Mouse (Mus musculus) hindbrain, embryonic 16.5 days (tissue): ENCODE data around the gene Cd83. TPM values are rescaled to one million over a fixed set of nuclear protein-coding genes. Genes with fewer than 3 reads are reported as not detected.

Experiments used
- ATAC-seq: fragments of 200-750 bp; cut with Nextera tagmentation; 2 replicates; pipeline ENCODE4 v1.8.0; 2017; ENCODE audit warnings: moderate TSS enrichment, moderate library complexity
- H3K27ac ChIP-seq: fragments of 300-500 bp; sonication (generic); 2 replicates; pipeline ENCODE4 v1.5.1; 2014; ENCODE audit warnings: low read depth, mild to moderate bottlenecking, control low read depth, low read length, moderate library complexity
- H3K27me3 ChIP-seq: fragments of 300-500 bp; sonication (generic); replicated peaks from 2 replicates; pipeline ENCODE4 v1.6.1; 2014; ENCODE audit warnings: low read length; ENCODE audit not compliant: control insufficient read depth, insufficient read depth
- H3K36me3 ChIP-seq: fragments of 300-500 bp; sonication (generic); 2 replicates; pipeline ENCODE4 v1.6.1; 2014; ENCODE audit warnings: mild to moderate bottlenecking, low read length, moderate library complexity, mixed read lengths; ENCODE audit not compliant: control insufficient read depth, insufficient read depth
- H3K4me1 ChIP-seq: fragments of 300-500 bp; sonication (generic); 2 replicates; pipeline ENCODE4 v1.6.1; 2014; ENCODE audit warnings: low read depth, low read length; ENCODE audit not compliant: control insufficient read depth, insufficient read depth
- H3K4me2 ChIP-seq: fragments of 300-500 bp; sonication (generic); 2 replicates; pipeline ENCODE4 v1.6.1; 2014; ENCODE audit warnings: mild to moderate bottlenecking, low read length, control low read depth, moderate library complexity
- H3K4me3 ChIP-seq: fragments of 300-500 bp; sonication (generic); 2 replicates; pipeline ENCODE4 v1.5.1; 2014; ENCODE audit warnings: mild to moderate bottlenecking, low read length, control low read depth, moderate library complexity
- H3K9ac ChIP-seq: fragments of 300-500 bp; sonication (generic); 2 replicates; pipeline ENCODE4 v1.6.1; 2014; ENCODE audit warnings: low read depth, mild to moderate bottlenecking, control low read depth, low read length, moderate library complexity
- H3K9me3 ChIP-seq: fragments of 300-500 bp; sonication (generic); 2 replicates; pipeline ENCODE4 v1.6.1; 2014; ENCODE audit warnings: mild to moderate bottlenecking, low read length, moderate library complexity; ENCODE audit not compliant: control insufficient read depth
- WGBS: fragments of 180-500 bp; shearing (Covaris S2); extraction: QIAGEN DNeasy Blood & Tissue Kit; methylation state at CpG from one replicate; pipeline ENCODE4 v1.1.7; 2014; 5-methylcytosine and 5-hydroxymethylcytosine counted together
- polyA plus RNA-seq: library from polyadenylated mRNA; unstranded; fragments of >200 nt; fragmentation: Nextera tagmentation; extraction: Ambion mirVana; gene quantifications from 2 replicates; pipeline ENCODE4 v1.2.1, GENCODE M21; 2015

Cd83 gene
- polyA plus RNA-seq, 1 experiment from 2014 or later = 36.4 TPM

- Histone ChIP-seq H3K36me3 (no peaks in the 10 kb centered on the region), H3K4me2 (no peak overlapping the region), H3K4me1 (peaks cover 6% of the 10 kb centered on the region), H3K27me3 (0 out of 2 replicates have a peak, but pooled peaks cover under 1% of the 10 kb centered on the region), H3K4me3 (no peak overlapping the region), H3K27ac (no peak overlapping the region), H3K9ac (no peak overlapping the region), H3K9me3 (no peaks in the 10 kb centered on the region)
- 79% methylated on average over 6 of the region's 6 CpGs for WGBS
- no peak for ATAC-seq
Observed at GRCm38 (mm10) chr13:43773020-43773419, 11.6 kb upstream of the Cd83 start.

GRCm38 (mm10) chr13:43773965-43774566 is 10.5 kb upstream of the Cd83 start:
- 0 out of 2 replicates have a peak, but pooled peaks cover 2% of the 10 kb centered on the region for H3K27me3 ChIP-seq
- no peaks in the 10 kb centered on the region for H3K36me3 ChIP-seq
- 36% methylated on average over 15 of the region's 15 CpGs for WGBS
- H3K27ac ChIP-seq = no peak overlapping the region
- H3K4me1 ChIP-seq = peaks cover 6% of the 10 kb centered on the region
- no peak overlapping the region for H3K9ac ChIP-seq
- ATAC-seq = peak; percentile 63
- H3K4me3 ChIP-seq = no peak overlapping the region
- H3K9me3 ChIP-seq = no peaks in the 10 kb centered on the region
- H3K4me2 ChIP-seq = no peak overlapping the region

- WGBS = 80% methylated on average over 13 of the region's 13 CpGs
Observed at GRCm38 (mm10) chr13:43774605-43775426, 9.8 kb upstream of the Cd83 start.

GRCm38 (mm10) chr13:43775427-43775733 is 9.2 kb upstream of the Cd83 start:
- ATAC-seq = no peak
- Histone ChIP-seq H3K9me3 (no peaks in the 10 kb centered on the region), H3K4me3 (no peak overlapping the region), H3K4me1 (peaks cover 6% of the 10 kb centered on the region), H3K9ac (no peak overlapping the region), H3K36me3 (no peaks in the 10 kb centered on the region), H3K27ac (no peak overlapping the region), H3K4me2 (no peak overlapping the region), H3K27me3 (0 out of 2 replicates have a peak, but pooled peaks cover 2% of the 10 kb centered on the region)
- WGBS = 88% methylated on average over 2 of the region's 2 CpGs

More at GRCm38 (mm10) chr13:43774605-43775426, 9.8 kb upstream of the Cd83 start:
- Histone ChIP-seq H3K4me1 (peaks cover 6% of the 10 kb centered on the region), H3K9me3 (no peaks in the 10 kb centered on the region), H3K27me3 (0 out of 2 replicates have a peak, but pooled peaks cover 2% of the 10 kb centered on the region), H3K9ac (no peak overlapping the region), H3K36me3 (no peaks in the 10 kb centered on the region), H3K4me2 (no peak overlapping the region), H3K4me3 (no peak overlapping the region), H3K27ac (no peak overlapping the region)
- ATAC-seq = no peak

GRCm38 (mm10) chr13:43777321-43778002 is 7.1 kb upstream of the Cd83 start:
- 71% methylated on average over 9 of the region's 9 CpGs for WGBS
- H3K4me2 ChIP-seq = no peak overlapping the region
- no peaks in the 10 kb centered on the region for H3K36me3 ChIP-seq
- no peaks in the 10 kb centered on the region for H3K9me3 ChIP-seq
- ATAC-seq = no peak
- 0 out of 2 replicates have a peak, but pooled peaks cover 2% of the 10 kb centered on the region for H3K27me3 ChIP-seq
- no peak overlapping the region for H3K9ac ChIP-seq
- H3K27ac ChIP-seq = no peak overlapping the region
- H3K4me1 ChIP-seq = peaks cover 6% of the 10 kb centered on the region
- no peak overlapping the region for H3K4me3 ChIP-seq

- Histone ChIP-seq H3K4me2 (no peak overlapping the region), H3K27ac (no peak overlapping the region), H3K9me3 (no peaks in the 10 kb centered on the region), H3K9ac (no peak overlapping the region), H3K4me1 (peaks cover 6% of the 10 kb centered on the region), H3K4me3 (no peak overlapping the region), H3K36me3 (no peaks in the 10 kb centered on the region), H3K27me3 (0 out of 2 replicates have a peak, but pooled peaks cover 2% of the 10 kb centered on the region)
- 71% methylated on average over 6 of the region's 6 CpGs for WGBS
- no peak for ATAC-seq
Observed at GRCm38 (mm10) chr13:43778021-43778649, 6.4 kb upstream of the Cd83 start.

GRCm38 (mm10) chr13:43778971-43779370 is 5.6 kb upstream of the Cd83 start:
- Histone ChIP-seq H3K4me2 (no peak overlapping the region), H3K27me3 (0 out of 2 replicates have a peak, but pooled peaks cover 2% of the 10 kb centered on the region), H3K4me1 (peaks cover 4% of the 10 kb centered on the region), H3K9ac (no peak overlapping the region), H3K36me3 (no peaks in the 10 kb centered on the region), H3K9me3 (no peaks in the 10 kb centered on the region), H3K4me3 (no peak overlapping the region), H3K27ac (no peak overlapping the region)
- 79% methylated on average over 4 of the region's 4 CpGs for WGBS
- ATAC-seq = no peak

- ATAC-seq = no peak
- Histone ChIP-seq H3K36me3 (no peaks in the 10 kb centered on the region), H3K9me3 (no peaks in the 10 kb centered on the region), H3K27me3 (0 out of 2 replicates have a peak, but pooled peaks cover 2% of the 10 kb centered on the region), H3K4me2 (no peak overlapping the region), H3K9ac (no peak overlapping the region), H3K27ac (no peak overlapping the region), H3K4me3 (no peak overlapping the region), H3K4me1 (peaks cover 7% of the 10 kb centered on the region)
- 89% methylated on average over 8 of the region's 8 CpGs for WGBS
Observed at GRCm38 (mm10) chr13:43780071-43780470, 4.5 kb upstream of the Cd83 start.
